Mouse (Mus musculus) left cerebral cortex, adult 8-10 months (tissue): ENCODE results near the gene Utp11. TPM values are rescaled to one million over a fixed set of nuclear protein-coding genes. Genes with fewer than 3 reads are reported as not detected.
A peak's percentile ranks its signal among the peaks of the same experiment; 100 is the strongest.

ENCODE experiments used
- DNase-seq, 2 experiments: peaks; one replicate each; pipeline ENCODE4 v3.0.0; 2022; ENCODE audit warnings: low spot score in 2 of 2
- total RNA-seq, 4 experiments: library from RNA; stranded (reverse); gene quantifications; 2 replicates each; pipeline ENCODE4 v1.2.4; 2022

Gene Utp11
- total RNA-seq, 4 experiments from 2014 or later = 13.2 to 16.9 (median 16.3) TPM

DNA sequence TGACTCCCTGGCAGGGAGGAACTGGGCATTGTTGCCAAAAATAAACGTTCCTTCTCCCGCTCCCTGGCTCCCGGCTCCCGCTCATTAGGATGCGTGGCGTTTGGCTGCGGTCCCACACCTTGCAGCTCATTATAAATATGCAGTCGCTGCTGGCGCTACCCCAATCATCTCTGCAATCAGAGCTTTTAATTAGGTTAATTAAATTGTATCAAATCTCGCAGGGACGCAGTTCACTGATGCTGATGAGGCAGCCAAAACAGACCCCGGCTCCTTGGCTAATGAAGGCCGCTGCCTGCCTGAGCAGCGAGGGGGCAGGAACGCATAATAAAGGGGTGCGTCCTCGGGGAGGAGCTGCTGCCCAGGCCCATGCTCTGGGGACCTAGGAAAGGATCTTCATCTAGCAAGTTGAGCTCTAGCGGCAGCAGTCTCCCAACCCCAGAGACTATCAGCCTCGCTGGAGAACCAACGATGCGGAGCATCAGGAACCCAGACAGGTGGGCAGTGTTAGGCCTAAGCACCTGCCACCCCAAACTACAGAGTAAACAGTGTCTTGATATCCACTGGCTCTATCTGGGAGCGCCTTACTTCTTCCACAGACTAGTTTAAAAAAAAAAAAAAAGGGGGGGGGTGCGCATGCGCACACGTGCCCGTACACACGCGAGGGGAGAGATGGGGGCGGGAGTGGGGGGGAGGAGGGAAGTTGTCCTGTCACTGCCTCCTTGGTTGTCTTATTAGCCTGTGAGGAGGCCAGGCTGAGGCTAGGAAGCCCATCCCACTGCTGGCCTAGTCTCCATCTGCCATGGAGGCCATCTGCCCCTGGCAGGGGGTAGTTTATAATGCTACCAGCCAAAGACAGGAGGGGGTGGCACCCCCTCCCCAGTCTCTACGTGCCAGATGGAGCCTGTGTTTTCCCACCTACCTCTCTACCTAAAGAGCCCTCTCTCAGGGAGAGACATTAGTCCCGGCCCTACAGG, 20.8 kb downstream of the Utp11 start:
- no peak for DNase-seq

DNA sequence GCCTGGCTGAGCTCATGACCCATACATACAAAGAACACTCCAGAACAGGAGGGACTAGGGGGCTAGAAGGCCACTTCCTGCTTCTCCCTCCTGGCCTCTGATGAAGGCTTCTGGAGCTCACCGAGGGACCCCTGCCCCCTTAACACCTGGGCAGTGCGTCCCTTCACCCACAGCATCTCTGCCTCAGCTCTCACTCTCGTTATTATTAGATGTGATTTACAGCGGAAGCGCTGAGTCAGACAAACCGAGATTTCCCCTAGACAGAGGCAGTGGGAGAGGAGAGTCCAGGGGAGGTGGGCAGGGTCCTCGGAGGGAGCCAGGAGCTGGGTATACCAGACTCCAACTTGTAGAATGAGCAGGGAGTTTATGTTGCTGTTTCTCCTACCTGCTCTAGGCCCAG, 21.8 kb downstream of the Utp11 start:
- DNase-seq = no peak

DNA sequence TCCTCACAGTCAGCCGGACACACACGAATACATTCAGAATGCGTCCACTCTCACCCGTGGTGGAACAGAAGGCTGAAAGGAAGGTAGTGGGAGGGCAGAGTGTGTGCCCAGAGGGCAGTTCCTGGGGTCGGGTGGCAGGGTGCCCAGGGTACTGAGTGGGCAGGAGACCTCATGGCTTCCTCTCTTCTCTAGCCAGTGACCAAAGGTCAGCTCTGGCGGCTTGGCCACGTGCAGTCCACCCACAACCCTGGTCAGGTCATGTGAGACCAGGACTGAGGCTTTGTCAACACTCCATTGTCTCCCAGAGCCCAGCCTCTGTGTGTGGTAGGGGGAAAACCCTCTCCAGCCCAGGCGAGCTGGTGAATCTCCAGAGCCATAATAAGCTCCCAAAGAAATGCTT, 23.2 kb downstream of the Utp11 start:
- DNase-seq = no peak

DNA sequence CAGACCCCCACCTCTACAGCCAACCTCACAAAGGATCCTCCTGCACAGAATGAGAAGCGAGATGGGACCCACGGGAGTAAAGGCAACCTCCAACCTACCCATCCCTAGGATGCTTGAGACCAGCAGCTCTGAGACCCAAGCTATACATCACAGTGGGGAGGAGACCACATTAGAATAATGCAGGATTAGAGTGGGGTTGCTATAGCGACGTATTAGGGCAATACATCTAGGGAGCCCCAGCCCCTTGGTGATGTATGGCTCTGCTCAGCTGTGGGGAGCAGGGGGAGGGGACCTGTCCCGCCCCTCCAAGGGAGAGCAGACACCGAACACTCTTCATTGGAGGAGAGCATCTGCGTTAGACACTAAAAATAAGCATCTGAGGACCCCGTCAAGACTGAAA, 25.3 kb downstream of the Utp11 start:
- no peak for DNase-seq

DNA sequence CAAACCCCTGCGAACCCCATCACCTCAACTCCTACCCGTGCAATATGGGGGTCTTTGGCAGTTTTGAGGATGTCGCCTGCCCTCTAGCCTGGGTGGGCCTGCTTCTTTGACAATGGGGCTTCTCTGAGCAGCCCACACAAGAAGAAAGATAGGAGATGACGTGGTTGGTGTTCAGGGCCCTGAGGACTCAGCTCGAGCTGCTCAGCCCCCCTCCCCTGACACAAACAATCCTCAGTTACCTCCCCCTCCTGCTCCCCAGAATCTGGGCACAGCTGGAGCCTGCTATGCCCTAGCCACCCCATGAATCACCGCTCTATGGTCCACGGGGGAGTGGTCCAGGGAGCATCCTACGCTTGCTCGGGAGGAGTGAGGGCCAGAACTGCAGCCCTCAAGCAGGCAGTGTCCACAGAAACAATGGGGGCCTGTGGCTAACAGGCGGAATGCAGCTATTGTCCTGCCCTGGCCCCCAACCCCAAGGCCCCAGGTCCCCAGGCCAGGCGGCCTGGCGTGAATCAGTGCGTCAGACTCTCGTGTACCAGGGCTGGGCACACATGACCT, 25.8 kb downstream of the Utp11 start:
- DNase-seq = peak in 1 of 2 experiments; percentile 46

DNA sequence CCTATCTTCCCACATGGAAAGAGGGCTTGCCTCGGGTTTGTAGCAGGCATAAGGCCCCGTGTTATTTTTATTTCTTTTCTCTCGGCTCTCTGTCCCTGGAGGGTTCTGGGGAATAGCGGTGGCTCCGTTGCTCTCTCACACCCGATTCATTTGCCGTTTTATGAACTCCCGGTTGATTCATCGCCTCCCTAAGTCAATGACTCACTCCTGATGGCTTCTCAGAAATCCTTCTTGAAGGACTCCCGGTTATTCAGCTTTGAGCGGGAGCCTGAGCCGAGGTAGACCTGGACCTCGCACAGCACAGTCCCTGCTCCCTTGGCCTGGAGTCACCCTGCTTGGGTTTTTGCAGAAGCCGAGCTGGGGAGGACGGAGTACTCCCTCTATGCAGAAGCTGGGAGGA, 28.8 kb downstream of the Utp11 start:
- DNase-seq = no peak

DNA sequence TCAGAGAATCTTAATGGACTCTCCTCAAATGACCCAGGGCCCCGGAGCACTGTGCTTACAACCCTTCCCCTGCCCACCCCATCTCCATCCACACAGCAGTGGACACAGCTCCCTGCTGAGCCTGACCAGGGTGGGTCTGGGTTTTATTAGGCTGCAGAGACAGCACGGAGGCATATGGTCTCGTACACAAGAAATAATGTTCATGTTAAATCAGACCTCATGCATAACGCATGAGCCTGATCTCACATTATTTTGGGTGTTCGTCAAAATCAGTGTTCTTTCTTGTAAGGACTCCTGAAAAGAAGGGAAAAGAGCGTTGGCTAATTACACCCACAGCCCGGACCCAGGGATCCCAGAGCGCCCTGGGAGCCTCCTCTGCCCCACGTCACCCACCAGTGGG, 29.2 kb downstream of the Utp11 start:
- no peak for DNase-seq

DNA sequence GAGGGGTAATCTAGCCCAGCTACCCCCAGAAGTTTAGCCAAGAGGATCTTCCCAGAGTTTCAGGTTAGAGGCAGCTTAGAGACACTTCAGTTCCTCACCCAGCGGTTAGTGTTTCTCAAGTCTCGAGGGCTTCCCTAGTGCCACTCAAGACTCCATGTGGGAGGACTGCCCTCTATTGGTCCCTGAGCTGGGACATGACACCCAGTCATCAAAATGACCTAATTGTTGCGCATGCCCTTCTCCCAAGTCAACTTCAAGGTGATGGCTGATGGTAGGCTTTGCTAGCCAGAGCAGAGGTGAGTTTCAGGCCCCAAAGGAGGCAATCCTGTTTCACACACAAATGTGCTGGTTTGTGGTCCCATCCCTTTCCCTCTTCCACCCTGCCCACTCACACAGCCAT, 30.4 kb downstream of the Utp11 start:
- DNase-seq = no peak

DNA sequence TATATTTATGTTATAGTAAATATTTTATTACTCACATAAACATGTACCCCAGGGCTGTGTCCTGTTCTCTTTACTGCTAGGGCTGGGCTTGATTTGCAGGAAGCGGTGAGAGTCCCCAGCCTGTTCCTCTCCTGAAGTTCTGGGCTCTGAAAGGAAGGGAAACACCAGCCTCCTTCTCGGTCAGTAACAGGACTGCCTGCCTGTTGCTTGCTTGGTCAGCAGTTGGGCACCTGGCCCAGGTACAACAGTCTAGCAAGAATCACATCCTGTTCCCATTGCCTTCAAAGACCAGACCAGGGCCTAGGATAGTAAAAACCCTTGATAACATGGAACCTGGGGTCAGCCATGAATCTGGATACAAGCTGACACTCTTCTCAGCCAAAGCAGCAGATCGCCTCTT, 32.8 kb downstream of the Utp11 start:
- DNase-seq = no peak

DNA sequence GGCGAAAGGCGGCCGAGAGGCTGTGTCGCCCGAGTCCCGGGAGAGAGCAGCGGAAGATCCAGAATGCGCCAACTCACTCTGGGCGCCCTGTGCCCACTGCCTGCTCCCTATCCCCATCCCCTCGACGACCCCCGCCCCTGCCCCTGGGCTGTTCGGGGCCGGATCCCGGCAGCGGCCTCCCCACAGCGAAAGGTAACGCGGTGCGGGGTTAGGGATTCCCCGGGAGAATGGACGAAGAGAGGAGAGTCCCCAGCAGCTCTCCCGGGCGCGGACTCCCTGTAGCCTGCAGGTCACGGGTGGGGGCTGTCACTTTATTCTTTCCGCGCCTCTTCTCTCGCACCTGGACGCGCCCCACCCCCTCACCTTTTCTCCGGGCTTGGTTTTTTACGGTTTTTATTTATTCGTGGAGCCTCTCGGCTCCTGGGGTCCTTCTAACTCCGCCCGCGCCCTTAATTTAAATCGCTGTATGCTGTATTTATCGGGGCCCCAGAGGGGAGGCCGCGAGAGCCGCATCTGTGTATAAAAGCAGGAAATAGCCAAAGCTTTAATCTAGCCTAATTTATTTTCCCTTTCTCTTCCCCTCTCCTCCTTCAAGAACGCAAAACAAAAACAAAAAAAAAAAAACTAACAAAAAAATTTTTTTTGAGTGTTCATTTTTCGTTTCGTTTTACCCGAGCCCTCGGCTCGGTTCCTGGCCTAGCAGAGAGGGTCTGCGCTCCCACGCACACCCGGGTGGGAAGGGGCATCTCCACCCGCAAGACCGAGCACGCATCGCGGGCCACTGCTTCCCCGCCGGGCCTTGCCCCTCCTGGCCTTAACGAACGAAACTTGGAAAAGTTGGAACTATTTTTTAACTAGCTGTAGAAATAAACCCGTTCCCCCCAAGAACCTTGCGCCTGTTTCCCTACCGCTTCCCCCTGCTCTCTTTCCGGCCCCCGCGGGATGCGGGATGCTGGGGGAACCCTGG, 33.9 kb downstream of the Utp11 start:
- no peak for DNase-seq

DNA sequence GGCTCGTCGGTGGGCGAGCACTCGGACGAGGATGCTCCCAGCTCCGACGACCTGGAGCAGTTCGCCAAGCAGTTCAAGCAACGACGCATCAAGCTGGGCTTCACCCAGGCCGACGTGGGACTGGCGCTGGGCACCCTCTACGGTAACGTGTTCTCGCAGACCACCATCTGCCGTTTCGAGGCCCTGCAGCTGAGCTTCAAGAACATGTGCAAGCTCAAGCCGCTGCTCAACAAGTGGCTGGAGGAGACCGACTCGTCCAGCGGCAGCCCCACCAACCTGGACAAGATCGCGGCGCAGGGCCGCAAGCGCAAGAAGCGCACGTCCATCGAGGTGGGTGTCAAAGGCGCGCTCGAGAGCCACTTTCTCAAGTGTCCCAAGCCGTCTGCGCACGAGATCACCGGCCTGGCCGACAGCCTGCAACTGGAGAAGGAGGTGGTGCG, 35.0 kb downstream of the Utp11 start:
- no peak for DNase-seq

DNA sequence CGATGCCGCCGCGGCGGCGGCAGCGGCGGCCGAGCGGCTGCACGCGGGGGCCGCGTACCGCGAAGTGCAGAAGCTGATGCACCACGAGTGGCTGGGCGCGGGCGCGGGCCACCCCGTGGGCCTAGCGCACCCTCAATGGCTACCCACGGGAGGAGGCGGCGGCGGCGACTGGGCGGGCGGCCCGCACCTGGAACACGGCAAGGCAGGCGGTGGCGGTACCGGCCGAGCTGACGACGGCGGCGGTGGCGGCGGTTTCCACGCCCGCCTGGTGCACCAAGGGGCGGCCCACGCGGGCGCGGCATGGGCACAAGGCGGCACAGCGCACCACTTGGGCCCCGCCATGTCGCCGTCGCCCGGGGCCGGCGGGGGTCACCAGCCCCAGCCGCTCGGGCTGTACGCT, 35.6 kb downstream of the Utp11 start:
- no peak for DNase-seq

DNA sequence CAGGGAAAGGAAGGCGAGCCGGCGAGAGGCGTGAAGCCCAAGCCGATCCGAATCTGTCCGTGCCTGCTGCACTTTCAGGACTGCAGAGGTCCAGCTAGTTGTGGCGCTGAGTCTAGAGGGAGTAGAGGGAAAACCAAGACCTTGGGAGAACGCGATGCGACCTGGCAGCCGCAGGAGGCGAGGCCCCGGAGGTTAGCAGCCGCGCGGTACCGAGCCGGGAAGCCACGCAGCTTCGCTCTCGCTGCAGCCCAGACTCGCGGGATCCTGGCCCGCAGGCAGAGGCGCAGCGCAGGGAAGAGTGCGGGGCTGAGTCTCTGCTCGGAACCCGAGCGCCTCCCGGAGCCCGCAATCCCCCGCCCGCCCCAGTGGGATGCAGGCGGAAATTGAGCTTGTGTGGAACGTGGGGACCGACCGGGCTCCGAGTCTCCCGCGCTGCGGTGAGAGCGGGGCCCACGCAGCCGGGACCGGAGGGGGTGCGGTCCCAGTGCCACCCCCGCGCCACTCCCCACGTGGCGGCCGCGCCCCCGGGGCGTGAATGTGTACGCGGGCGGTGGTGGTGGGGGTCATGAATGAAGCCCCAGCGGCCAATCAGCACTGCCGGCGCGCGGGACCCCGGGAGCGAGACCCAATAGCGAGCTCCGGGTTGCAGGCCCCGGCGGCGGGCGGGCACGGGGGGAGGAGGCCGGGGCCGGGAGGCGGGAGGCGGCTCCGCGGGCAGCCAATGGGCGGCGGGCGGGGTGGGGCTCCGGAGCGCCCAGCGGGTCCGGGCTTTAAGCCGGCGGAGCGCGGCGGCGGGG, 36.3 kb downstream of the Utp11 start:
- peak; percentile 72 to 89 for DNase-seq

DNA sequence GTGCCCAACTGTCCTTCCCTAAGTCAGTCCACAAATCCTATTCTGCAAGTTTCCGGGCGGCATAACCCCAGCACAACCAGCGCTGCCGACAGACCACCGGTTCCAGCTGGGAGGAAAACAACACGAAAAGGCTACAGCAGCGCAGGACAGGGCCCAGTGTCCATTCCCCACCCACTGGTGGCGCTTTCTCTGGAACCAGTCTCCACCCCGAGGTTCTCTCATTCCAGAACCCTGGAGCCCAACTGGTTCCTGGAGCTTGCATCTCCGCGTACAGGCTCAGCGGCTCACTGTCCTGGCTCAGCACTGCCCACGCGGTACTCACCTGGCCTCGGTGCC, 36.9 kb downstream of the Utp11 start, which contains the start of gene Pou3f1:
Gene Pou3f1 (plus strand): TSS at position 290 of the 336 bp plus-strand sequence.
- no peak for DNase-seq

DNA sequence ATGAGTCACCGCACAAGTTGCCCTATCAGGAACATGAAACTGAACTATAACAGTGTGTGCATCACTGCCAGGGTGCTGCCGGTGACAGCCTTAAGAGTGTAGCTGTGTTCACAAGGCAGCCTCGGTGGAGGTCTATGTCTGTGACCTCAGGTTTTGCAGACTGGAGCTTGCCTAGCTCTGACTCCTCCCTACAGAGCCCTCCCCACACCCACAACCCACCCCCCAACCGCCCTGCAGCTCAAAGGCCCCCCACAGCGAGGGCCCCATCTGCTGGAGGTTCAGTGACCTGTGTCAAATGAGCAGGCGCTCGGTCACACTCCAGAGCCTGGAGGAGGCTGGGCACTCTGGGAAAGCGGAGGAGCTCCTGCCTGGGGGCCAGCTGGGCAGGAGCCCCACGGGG, 40.5 kb downstream of the Utp11 start:
- no peak for DNase-seq

DNA sequence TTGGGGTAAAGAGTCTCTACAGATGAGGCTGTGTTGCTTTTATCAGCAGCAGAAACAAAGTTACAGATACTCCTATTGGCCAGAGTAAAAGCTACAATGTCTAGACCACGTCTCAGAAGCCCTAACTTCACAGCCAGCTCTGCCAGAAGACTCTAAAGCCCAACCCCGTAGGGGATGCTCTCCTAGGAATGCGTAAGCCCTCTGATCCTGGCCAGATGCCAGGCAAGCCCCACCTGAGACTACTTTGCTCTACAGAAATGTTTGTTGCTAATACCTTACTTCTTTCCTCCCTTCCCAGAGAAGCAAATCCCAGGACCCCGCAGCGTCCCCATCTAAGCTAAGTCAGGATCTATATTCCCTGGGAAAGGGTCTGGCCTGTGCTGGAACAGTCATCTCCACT, 45.5 kb downstream of the Utp11 start:
- DNase-seq = no peak

DNA sequence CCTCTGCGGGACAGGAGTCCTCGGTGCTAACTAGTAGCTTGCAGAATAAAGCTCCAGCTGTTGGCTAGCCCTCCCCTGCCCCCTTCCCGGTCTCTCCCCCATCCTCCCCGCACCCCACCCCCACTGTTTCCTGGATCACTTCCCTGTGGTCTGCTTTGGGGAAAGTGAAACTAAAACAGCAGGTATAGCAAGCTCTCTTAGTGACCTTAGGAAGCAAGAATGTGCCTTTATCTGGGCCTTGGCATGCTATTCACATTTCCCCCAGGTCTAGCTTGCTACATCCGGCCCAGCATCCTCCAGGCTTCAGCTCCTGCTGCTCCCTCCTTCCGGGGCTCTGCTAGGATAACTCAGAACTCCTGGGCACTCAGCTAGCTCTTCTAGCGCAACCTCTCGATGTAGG, 46.8 kb downstream of the Utp11 start:
- no peak for DNase-seq

DNA sequence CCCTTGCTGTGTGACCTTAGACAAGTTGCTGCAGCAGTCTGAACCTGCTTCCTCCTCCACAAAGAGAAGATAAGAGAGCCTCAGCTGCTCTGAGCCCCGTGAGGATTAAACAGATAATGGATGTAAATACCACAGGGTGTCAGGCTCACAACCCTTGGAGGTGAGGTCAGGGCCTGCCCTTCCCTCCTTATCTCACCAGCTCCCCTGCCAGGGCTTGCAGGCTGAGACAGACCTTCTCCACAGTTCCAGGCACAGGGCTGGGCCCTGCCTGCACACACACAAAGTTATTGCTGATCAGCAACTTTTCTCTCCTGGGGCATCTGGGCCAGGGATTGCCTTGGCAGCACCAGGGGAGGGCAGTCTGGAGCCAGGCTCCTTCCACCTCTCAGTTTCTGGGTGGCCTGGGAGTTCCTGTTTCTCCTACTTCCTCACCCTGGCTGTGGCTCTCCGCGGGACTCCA, 48.4 kb downstream of the Utp11 start:
- no peak for DNase-seq

DNA sequence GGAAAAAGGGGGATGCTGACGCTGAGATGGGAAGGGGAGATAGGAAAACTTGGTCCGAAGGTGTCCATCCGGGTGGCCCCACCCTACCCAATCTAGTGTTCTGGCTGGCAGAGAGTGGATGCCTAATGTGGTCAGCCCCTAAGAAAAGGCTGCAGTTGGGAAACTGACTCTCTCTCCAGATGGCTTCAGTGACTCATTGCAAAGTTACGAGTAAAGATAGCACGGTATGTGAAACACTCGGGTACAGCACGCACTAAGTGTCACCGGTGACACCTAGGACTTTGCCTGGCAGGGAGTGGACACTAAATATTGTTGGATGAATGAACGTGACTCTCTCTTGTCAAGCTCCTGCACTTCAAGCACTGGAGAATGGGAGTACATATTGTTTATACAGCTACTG, 49.5 kb downstream of the Utp11 start:
- no peak for DNase-seq

DNA sequence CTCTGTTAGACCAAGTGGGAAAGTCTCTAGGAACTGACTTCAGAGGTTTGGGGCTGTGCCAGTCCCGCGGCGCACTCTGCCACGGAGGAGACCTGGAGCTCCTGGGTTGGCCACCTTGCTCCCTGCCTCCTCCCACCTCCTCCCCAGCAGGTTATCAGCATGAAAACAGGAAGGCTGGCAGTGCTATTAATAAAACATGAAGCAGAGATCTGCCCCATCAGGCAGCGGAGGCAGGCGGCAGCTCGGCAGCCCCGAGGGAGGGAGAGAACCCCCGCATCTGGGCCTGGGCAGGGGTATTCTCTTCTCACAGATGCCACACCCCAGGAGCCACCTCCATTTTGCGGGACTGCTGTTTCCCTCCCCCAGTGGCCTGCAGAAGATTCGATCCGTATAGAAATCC, 53.7 kb downstream of the Utp11 start:
- DNase-seq = no peak

DNA sequence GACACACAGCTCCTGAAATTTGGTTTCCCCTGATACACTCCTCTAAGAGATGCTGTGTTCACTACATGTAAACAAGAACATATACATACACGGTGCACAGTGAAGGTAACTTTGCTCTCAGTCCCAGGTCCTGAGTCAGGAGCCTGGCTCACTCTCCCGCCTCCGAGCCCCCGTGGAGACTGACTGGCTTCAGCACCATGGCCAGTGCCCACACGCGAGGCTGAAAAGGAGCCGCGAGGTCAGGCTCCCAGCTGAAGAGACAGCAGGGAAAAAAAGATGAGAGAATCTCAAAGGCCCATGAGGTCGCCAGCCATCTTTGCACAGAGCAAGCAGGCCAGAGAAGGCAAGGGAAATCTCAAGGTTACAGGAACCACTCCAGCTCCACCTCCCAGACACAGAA, 60.1 kb downstream of the Utp11 start:
- DNase-seq = no peak
